Mouse (Mus musculus) bone marrow macrophage, adult 2 months (primary cell): ENCODE results near the gene Rbms3.

Source experiments
- CTCF ChIP-seq: IDR thresholded peaks from 2 replicates; pipeline ENCODE4 v1.5.1; 2012; ENCODE audit warnings: low read depth, mild to moderate bottlenecking, low read length, moderate library complexity
- POLR2A ChIP-seq: IDR thresholded peaks from 2 replicates; pipeline ENCODE4 v1.6.1; 2012; ENCODE audit warnings: mild to moderate bottlenecking, low read depth, low read length, borderline replicate concordance

DNA sequence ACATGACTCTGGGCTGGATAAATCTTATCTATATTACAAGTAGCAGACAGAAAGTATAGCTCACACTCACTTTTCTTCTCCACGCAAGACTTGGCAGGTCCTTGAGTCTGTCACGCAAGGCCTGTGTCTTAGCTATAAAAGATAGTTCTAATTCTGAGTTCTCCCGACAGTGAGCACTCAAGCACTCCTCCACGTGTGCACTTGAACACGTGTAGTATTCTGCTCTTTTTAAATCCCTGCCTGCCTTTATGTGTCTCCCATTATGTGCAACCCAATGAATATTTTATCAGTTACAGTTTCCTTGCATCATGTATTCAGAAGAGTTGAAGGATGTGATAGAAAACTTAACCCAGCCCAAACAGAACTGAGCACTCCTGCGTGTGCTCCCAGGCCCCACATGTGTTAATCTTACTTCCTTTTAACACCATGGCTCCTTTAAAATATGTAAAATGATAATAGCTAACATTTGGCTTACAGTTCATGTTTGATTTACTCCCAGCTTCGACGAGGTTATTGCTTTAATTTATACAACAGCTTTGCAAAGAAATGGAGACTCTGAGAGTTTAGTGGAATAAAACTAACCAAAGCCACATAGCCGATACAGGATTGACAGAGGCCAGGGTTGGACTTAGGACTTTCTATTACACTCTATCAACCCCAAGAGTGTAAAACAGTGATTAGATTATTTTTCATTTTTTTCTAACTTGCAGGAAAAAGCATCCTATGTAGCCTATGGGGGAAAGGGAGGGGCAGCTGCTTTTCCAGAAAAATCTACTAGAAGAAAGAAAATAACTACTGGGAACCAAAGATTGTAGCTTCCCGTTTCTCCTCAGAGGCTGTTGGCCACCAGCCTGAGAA is 749.9 kb downstream of the Rbms3 start:
- TF ChIP-seq CTCF: no peak
- TF ChIP-seq POLR2A: no peak
